Mouse (Mus musculus): ENCODE measurements around the gene H2-D1. TPM values are rescaled to one million over a fixed set of nuclear protein-coding genes. Genes with fewer than 3 reads are reported as not detected.

Gene H2-D1
- polyA plus RNA-seq, 1 experiment from 2014 or later = 37.5 TPM

DNA sequence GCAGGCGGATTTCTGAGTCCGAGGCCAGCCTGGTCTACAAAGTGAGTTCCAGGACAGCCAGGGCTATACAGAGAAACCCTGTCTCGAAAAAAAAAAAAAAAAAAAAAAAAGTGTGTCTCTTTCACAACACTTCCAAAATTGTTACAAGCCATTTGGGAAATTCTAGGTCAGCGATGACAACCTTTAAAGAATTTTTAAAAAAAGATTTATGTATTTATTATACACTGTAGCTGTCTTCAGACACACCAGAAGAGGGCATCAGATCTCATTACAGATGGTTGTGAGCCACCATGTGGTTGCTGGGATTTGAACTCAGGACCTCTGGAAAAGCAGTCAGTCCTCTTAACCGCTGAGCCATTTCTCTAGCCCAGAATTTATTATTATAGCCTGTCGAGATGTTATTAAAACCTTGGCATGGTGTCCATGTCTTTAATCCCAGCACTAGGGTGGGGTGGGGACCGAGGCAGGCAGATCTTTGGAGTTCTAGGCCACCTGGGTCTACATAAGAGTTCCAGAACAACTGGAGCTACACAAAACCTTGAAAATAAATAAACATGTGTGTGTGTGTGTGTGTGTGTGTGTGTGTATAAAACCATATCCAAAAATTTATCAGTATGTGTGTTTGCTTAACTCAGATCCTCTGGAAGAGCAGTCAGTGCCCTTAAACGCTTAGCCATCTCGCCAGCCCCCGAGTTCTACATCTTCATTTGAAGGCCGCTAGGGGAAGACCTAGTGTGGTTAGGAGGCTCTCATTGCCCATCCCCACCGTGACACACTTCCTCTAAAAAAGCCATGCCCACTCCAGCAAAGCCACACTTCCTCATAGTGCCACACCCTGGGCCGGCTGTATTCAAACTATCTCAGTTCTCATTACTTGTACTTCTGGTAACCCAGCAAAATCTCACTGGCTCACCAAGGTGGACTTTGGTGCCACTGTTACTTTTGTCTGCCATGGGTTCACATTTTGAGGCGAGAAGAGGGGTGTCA lies 3.7 kb upstream of the H2-D1 start:
- H3K4me3 ChIP-seq (ENCODE audit: low read depth, low read length) = no peak overlapping the region
- H3K4me1 ChIP-seq (ENCODE audit: control insufficient read depth, insufficient read depth, low read length) = no peaks in the 10 kb centered on the region
- H3K4me2 ChIP-seq (ENCODE audit: low read length) = no peak overlapping the region
- H3K9me3 ChIP-seq (replicated peaks; ENCODE audit: control insufficient read depth, low read length) = no peaks in the 10 kb centered on the region
- 66% methylated on average over 13 of the region's 14 CpGs for WGBS
- peaks cover 10% of the 10 kb centered on the region for H3K36me3 ChIP-seq (ENCODE audit: control insufficient read depth, insufficient read depth, low read length)
- no peak overlapping the region for H3K9ac ChIP-seq (ENCODE audit: low read length)
- H3K27ac ChIP-seq (ENCODE audit: low read depth, low read length) = no peak overlapping the region
- DNase-seq (ENCODE audit: low spot score) (no peak), ATAC-seq (no peak)
- H3K27me3 ChIP-seq (replicated peaks; ENCODE audit: control insufficient read depth, insufficient read depth, low read length) = 0 out of 2 replicates have a peak, but pooled peaks cover 3% of the 10 kb centered on the region

DNA sequence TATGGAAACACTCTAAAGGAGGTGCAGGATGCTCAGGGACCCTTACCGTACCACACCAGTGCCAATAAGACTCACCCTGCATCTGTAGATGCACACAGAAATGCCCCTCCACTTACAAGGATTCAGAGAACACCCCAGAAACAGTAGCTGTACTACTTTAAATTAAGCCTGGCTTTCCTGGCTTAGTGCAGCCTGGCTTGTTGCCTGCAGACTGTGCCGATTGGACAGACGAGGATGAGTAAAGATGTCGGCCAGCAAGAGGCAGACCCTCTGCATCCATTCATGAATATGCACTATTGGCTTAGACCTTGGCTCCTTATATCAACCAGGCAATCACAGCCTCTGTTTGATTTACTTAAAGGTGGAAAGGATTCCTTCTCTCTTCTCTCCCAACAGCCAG lies 2.9 kb upstream of the H2-D1 start:
- Histone ChIP-seq H3K36me3 (ENCODE audit: control insufficient read depth, insufficient read depth, low read length) (0 out of 2 replicates have a peak, but pooled peaks cover 2% of the 10 kb centered on the region), H3K27ac (ENCODE audit: low read depth, low read length) (no peak overlapping the region), H3K4me2 (ENCODE audit: low read length) (no peak overlapping the region), H3K4me3 (ENCODE audit: low read depth, low read length) (no peak overlapping the region), H3K9me3 (replicated peaks; ENCODE audit: control insufficient read depth, low read length) (no peaks in the 10 kb centered on the region), H3K27me3 (replicated peaks; ENCODE audit: control insufficient read depth, insufficient read depth, low read length) (0 out of 2 replicates have a peak, but pooled peaks cover 3% of the 10 kb centered on the region), H3K9ac (ENCODE audit: low read length) (no peak overlapping the region), H3K4me1 (ENCODE audit: control insufficient read depth, insufficient read depth, low read length) (no peaks in the 10 kb centered on the region)
- 73% methylated on average over 4 of the region's 4 CpGs for WGBS
- ATAC-seq (no peak), DNase-seq (ENCODE audit: low spot score) (no peak)

GRCm38 (mm10) chr17:35261651-35262050 lies 879 bp upstream of the H2-D1 start:
- H3K27me3 ChIP-seq (replicated peaks; ENCODE audit: control insufficient read depth, insufficient read depth, low read length) = 0 out of 2 replicates have a peak, but pooled peaks cover 3% of the 10 kb centered on the region
- ATAC-seq (no peak), DNase-seq (ENCODE audit: low spot score) (no peak)
- H3K9me3 ChIP-seq (replicated peaks; ENCODE audit: control insufficient read depth, low read length) = no peaks in the 10 kb centered on the region
- H3K27ac ChIP-seq (ENCODE audit: low read depth, low read length) = no peak overlapping the region
- H3K9ac ChIP-seq (ENCODE audit: low read length) = no peak overlapping the region
- WGBS = 75% methylated on average over 13 of the region's 13 CpGs
- H3K4me1 ChIP-seq (ENCODE audit: control insufficient read depth, insufficient read depth, low read length) = no peaks in the 10 kb centered on the region
- no peaks in the 10 kb centered on the region for H3K36me3 ChIP-seq (ENCODE audit: control insufficient read depth, insufficient read depth, low read length)
- H3K4me3 ChIP-seq (ENCODE audit: low read depth, low read length) = no peak overlapping the region
- no peak overlapping the region for H3K4me2 ChIP-seq (ENCODE audit: low read length)

DNA sequence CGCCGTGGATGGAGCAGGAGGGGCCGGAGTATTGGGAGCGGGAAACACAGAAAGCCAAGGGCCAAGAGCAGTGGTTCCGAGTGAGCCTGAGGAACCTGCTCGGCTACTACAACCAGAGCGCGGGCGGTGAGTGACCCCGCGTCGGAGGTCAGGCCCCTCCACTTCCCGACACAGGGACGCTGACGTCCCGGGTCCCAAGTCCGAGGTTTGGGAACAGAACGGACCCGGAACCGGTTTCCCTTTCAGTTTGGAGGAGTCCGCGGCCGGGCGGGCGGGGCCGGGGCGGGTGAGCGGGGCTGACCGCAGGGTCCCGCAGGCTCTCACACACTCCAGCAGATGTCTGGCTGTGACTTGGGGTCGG lies 973 bp downstream of the H2-D1 start:
- DNase-seq (ENCODE audit: low spot score) (no peak), ATAC-seq (peak; percentile 16)
- no peak overlapping the region for H3K27ac ChIP-seq (ENCODE audit: low read depth, low read length)
- H3K9ac ChIP-seq (ENCODE audit: low read length) = peak overlapping the region; percentile 69
- no peaks in the 10 kb centered on the region for H3K36me3 ChIP-seq (ENCODE audit: control insufficient read depth, insufficient read depth, low read length)
- no peaks in the 10 kb centered on the region for H3K9me3 ChIP-seq (replicated peaks; ENCODE audit: control insufficient read depth, low read length)
- H3K4me2 ChIP-seq (ENCODE audit: low read length) = peak overlapping the region; percentile 90
- H3K4me1 ChIP-seq (ENCODE audit: control insufficient read depth, insufficient read depth, low read length) = no peaks in the 10 kb centered on the region
- peak overlapping the region; percentile 57 for H3K4me3 ChIP-seq (ENCODE audit: low read depth, low read length)
- 0% methylated on average over 31 of the region's 31 CpGs for WGBS
- 0 out of 2 replicates have a peak, but pooled peaks cover 3% of the 10 kb centered on the region for H3K27me3 ChIP-seq (replicated peaks; ENCODE audit: control insufficient read depth, insufficient read depth, low read length)

DNA sequence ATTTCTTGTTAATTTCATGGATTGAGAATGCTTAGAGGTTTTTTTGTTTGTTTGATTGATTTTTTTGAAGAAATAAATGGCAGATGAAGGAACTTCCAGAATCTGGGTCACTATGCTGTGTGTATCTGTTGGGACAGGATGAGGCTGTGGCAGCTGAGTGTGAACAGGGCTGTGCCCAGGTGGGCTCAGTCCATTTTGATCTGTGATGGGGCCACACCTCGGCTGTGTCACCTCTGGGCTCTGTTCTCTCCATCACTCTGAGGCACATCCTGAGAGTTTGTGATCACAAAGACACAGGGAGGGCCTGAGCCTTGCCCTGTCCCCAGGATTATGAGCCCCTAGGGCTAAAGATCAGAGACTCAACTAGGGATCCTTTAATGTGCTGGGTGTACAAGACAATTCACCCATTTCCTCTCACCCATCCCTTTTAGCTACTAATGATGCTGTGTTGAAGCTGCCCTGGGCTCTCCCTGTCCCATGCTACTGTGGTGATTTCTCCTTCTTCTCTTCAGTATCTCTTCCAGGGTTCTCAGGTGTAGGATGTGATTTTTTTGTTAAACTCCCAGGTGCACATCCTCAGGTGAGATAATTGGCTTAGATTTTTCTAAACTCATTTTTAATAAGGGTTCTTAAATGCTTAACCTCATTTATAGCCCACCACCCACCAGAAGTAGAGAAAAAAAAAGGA lies 5.0 kb downstream of the H2-D1 start:
- Histone ChIP-seq H3K36me3 (ENCODE audit: control insufficient read depth, insufficient read depth, low read length) (no peaks in the 10 kb centered on the region), H3K4me1 (ENCODE audit: control insufficient read depth, insufficient read depth, low read length) (no peaks in the 10 kb centered on the region), H3K4me3 (ENCODE audit: low read depth, low read length) (no peak overlapping the region), H3K9me3 (replicated peaks; ENCODE audit: control insufficient read depth, low read length) (no peaks in the 10 kb centered on the region), H3K9ac (ENCODE audit: low read length) (no peak overlapping the region), H3K27ac (ENCODE audit: low read depth, low read length) (no peak overlapping the region), H3K4me2 (ENCODE audit: low read length) (no peak overlapping the region), H3K27me3 (replicated peaks; ENCODE audit: control insufficient read depth, insufficient read depth, low read length) (no peaks in the 10 kb centered on the region)
- WGBS = 94% methylated on average over 1 of the region's 1 CpGs
- ATAC-seq = no peak
- DNase-seq (ENCODE audit: low spot score) = no peak

DNA sequence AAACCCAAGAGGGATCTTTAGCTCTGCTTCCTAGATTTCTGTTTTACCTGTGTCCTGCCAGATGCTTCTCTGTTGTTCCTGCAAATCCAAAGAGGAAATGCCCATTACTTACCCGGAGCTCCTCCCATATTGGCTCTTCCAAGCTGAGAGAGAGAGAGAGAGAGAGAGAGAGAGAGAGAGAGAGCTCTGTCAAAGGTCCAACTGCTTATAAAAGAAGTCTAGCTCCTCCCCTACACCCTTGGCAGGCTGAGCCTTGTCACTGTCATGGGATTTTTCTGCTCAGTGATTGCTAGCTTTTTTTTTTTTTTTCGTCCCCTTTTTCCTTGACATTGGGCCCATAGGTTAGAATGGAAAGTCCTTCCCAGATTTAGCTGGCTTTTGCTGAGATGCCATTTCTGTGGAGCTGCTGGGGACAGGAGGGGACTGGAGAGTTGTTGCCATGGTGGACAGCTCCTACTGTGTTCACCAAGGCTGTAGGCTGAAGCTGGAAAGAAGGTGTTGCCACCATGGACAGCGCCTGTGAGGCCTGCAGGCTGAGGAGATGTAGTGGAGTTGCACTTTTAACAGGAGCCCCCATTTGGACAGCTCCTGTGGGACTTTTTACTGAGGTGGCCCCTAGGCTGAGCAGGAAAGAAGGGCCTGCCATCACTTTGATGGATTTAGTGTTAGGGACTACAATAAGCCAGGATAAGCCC lies 7.3 kb downstream of the H2-D1 start:
- H3K4me1 ChIP-seq (ENCODE audit: control insufficient read depth, insufficient read depth, low read length) = no peaks in the 10 kb centered on the region
- WGBS = 18% methylated on average over 3 of the region's 3 CpGs
- no peaks in the 10 kb centered on the region for H3K27me3 ChIP-seq (replicated peaks; ENCODE audit: control insufficient read depth, insufficient read depth, low read length)
- DNase-seq (ENCODE audit: low spot score) = peak; percentile 68
- no peaks in the 10 kb centered on the region for H3K36me3 ChIP-seq (ENCODE audit: control insufficient read depth, insufficient read depth, low read length)
- no peak for ATAC-seq
- H3K4me2 ChIP-seq (ENCODE audit: low read length) = no peak overlapping the region
- H3K27ac ChIP-seq (ENCODE audit: low read depth, low read length) = no peak overlapping the region
- H3K9me3 ChIP-seq (replicated peaks; ENCODE audit: control insufficient read depth, low read length) = no peaks in the 10 kb centered on the region
- H3K4me3 ChIP-seq (ENCODE audit: low read depth, low read length) = no peak overlapping the region
- no peak overlapping the region for H3K9ac ChIP-seq (ENCODE audit: low read length)

DNA sequence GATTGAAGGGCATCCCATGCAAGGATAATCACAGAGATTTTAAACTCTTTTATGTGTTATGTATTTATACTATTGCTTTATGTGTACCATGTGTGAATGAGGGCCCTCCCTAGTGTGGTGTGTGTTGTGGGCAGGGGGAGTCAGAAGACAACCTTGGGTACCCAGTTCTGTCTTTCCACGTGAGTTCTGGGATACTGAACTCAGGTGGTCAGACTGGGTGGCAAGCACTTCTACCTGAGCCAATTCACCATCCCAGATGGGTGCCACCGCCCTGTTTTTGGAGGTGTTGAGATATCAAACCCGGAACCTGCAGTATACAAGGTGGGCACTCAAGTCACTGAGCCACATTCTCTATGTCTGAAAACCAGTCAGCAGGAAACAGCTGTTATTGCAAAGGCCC lies 9.7 kb downstream of the H2-D1 start:
- Histone ChIP-seq H3K9me3 (replicated peaks; ENCODE audit: control insufficient read depth, low read length) (no peaks in the 10 kb centered on the region), H3K4me2 (ENCODE audit: low read length) (no peak overlapping the region), H3K4me1 (ENCODE audit: control insufficient read depth, insufficient read depth, low read length) (no peaks in the 10 kb centered on the region), H3K9ac (ENCODE audit: low read length) (no peak overlapping the region), H3K27ac (ENCODE audit: low read depth, low read length) (no peak overlapping the region), H3K4me3 (ENCODE audit: low read depth, low read length) (no peak overlapping the region), H3K36me3 (ENCODE audit: control insufficient read depth, insufficient read depth, low read length) (no peaks in the 10 kb centered on the region), H3K27me3 (replicated peaks; ENCODE audit: control insufficient read depth, insufficient read depth, low read length) (no peaks in the 10 kb centered on the region)
- no peak for ATAC-seq
- no peak for DNase-seq (ENCODE audit: low spot score)
- WGBS = 75% methylated on average over 3 of the region's 3 CpGs

DNA sequence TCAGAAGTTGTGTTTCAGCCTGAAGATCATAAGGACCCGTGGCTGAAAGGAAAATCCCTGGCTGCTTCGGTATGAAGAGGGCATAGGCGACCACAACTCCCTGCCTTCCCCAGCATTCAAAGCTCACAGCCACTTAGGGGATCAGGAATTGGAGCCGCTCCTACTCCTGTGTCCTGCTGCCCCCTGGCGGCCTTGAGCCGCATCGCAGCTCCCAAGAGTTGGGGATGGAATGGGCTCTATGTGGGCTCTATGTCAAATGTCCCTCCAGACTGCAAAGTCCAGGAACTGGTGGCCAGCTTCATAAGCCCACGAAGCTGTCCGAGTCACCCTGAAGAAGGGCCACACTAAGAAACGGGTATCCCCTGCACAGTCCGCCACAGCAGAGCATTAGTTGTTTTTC lies 12.2 kb downstream of the H2-D1 start:
- H3K4me3 ChIP-seq (ENCODE audit: low read depth, low read length) = no peak overlapping the region
- no peaks in the 10 kb centered on the region for H3K4me1 ChIP-seq (ENCODE audit: control insufficient read depth, insufficient read depth, low read length)
- no peaks in the 10 kb centered on the region for H3K27me3 ChIP-seq (replicated peaks; ENCODE audit: control insufficient read depth, insufficient read depth, low read length)
- no peaks in the 10 kb centered on the region for H3K9me3 ChIP-seq (replicated peaks; ENCODE audit: control insufficient read depth, low read length)
- H3K36me3 ChIP-seq (ENCODE audit: control insufficient read depth, insufficient read depth, low read length) = no peaks in the 10 kb centered on the region
- H3K9ac ChIP-seq (ENCODE audit: low read length) = no peak overlapping the region
- DNase-seq (ENCODE audit: low spot score) (peak; percentile 83), ATAC-seq (peak; percentile 67)
- no peak overlapping the region for H3K27ac ChIP-seq (ENCODE audit: low read depth, low read length)
- H3K4me2 ChIP-seq (ENCODE audit: low read length) = no peak overlapping the region
- WGBS = 5% methylated on average over 11 of the region's 11 CpGs

Data from forebrain, embryonic 14.5 days (tissue).